Mouse (Mus musculus) CH12.LX (cell line): ENCODE measurements around the gene Cd33. TPM values are rescaled to one million over a fixed set of nuclear protein-coding genes. Genes with fewer than 3 reads are reported as not detected.

Source experiments
- DNase-seq: peaks from one replicate; pipeline ENCODE4 v3.0.0-alpha.2; 2013; ENCODE audit errors: extremely low read depth
- H3K27ac ChIP-seq: 2 replicates; pipeline ENCODE4 v1.5.1; 2012; ENCODE audit warnings: low read depth, mild to moderate bottlenecking, control low read depth, moderate library complexity; ENCODE audit not compliant: insufficient read depth
- H3K27me3 ChIP-seq: replicated peaks from 2 replicates; pipeline ENCODE3; 2012; ENCODE audit warnings: inconsistent platforms
- H3K36me3 ChIP-seq, 2 experiments: replicated peaks in 1 of 2; 2 replicates each; pipeline versions ENCODE3 to v1.6.1; 2012; ENCODE audit warnings: inconsistent platforms in 1 of 2, low read length in 1 of 2, mild to moderate bottlenecking in 1 of 2, mixed read lengths in 1 of 2, moderate library complexity in 1 of 2; ENCODE audit not compliant: control insufficient read depth in 1 of 2, insufficient read depth in 1 of 2
- H3K4me1 ChIP-seq, 2 experiments: 2 replicates each; pipeline ENCODE4 v1.6.1; 2012; ENCODE audit warnings: inconsistent platforms in 1 of 2, moderate library complexity in 1 of 2; ENCODE audit not compliant: insufficient read depth in 2 of 2, control insufficient read depth in 1 of 2
- H3K4me2 ChIP-seq: 2 replicates; pipeline ENCODE4 v1.6.1; 2012; ENCODE audit warnings: low read depth, mild to moderate bottlenecking, control low read depth; ENCODE audit not compliant: poor library complexity, insufficient read depth, severe bottlenecking
- H3K4me3 ChIP-seq, 3 experiments: fragments of 150-350 bp in 1 of 3; sonication (generic) in 1 of 3; replicated peaks in 1 of 3; 2 replicates each; pipeline versions ENCODE3 to v1.5.1; 2011 to 2012; ENCODE audit warnings: low read depth in 2 of 3, low read length in 2 of 3, mild to moderate bottlenecking in 2 of 3, moderate library complexity in 2 of 3, control low read depth in 1 of 3, improper control_type of control experiment in 1 of 3, inconsistent platforms in 1 of 3, mixed read lengths in 1 of 3; ENCODE audit not compliant: poor library complexity in 1 of 3
- H3K79me2 ChIP-seq: replicated peaks from 2 replicates; pipeline ENCODE4 v1.6.1; 2012; ENCODE audit warnings: mild to moderate bottlenecking, moderate library complexity; ENCODE audit not compliant: control insufficient read depth, poor library complexity, insufficient read depth, severe bottlenecking; ENCODE audit errors: extremely low read depth
- H3K9ac ChIP-seq: 2 replicates; pipeline ENCODE4 v1.6.1; 2012; ENCODE audit warnings: low read depth, mild to moderate bottlenecking, control low read depth, moderate library complexity; ENCODE audit not compliant: insufficient read depth
- H3K9me3 ChIP-seq: replicated peaks from 2 replicates; pipeline ENCODE3; 2012; ENCODE audit warnings: low read length, inconsistent platforms, mixed read lengths
- BHLHE40 ChIP-seq: IDR thresholded peaks from 2 replicates; pipeline ENCODE4 v1.6.1; 2011; ENCODE audit warnings: mild to moderate bottlenecking, low read depth, low read length, improper control_type of control experiment
- ETS1 ChIP-seq: conservative IDR thresholded peaks from 2 replicates; pipeline ENCODE4 v1.6.1; 2012; ENCODE audit warnings: low read depth, mild to moderate bottlenecking, inconsistent platforms, low read length, improper control_type of control experiment, moderate library complexity
- JUN ChIP-seq: IDR thresholded peaks from 2 replicates; pipeline ENCODE4 v1.6.1; 2011; ENCODE audit warnings: low read depth, mild to moderate bottlenecking, low read length, improper control_type of control experiment, moderate library complexity; ENCODE audit not compliant: insufficient read depth
- MYC ChIP-seq: IDR thresholded peaks from 2 replicates; pipeline ENCODE4 v1.6.1; 2011; ENCODE audit warnings: low read depth, mild to moderate bottlenecking, improper control_type of control experiment, low read length
- NRF1 ChIP-seq: IDR thresholded peaks from 2 replicates; pipeline ENCODE4 v1.6.1; 2014; ENCODE audit warnings: low read depth, mild to moderate bottlenecking, inconsistent platforms, low read length, improper control_type of control experiment, moderate library complexity
- POLR2A ChIP-seq: IDR thresholded peaks from 2 replicates; pipeline ENCODE4 v1.6.1; 2011; ENCODE audit warnings: low read depth, mild to moderate bottlenecking, improper control_type of control experiment, low read length
- POLR2AphosphoS2 ChIP-seq: IDR thresholded peaks from 2 replicates; pipeline ENCODE4 v1.6.1; 2011; ENCODE audit warnings: low read depth, low read length, improper control_type of control experiment
- RCOR1 ChIP-seq: conservative IDR thresholded peaks from 2 replicates; pipeline ENCODE4 v1.6.1; 2012; ENCODE audit warnings: low read depth, mild to moderate bottlenecking, inconsistent platforms, low read length, improper control_type of control experiment
- SMC3 ChIP-seq: IDR thresholded peaks from 2 replicates; pipeline ENCODE4 v1.6.1; 2011; ENCODE audit warnings: low read depth, low read length, improper control_type of control experiment
- TBP ChIP-seq: conservative IDR thresholded peaks from 2 replicates; pipeline ENCODE4 v1.6.1; 2011; ENCODE audit warnings: low read depth, low read length, improper control_type of control experiment
- TCF12 ChIP-seq: IDR thresholded peaks from 2 replicates; pipeline ENCODE4 v1.6.1; 2014; ENCODE audit warnings: low read depth, mild to moderate bottlenecking, inconsistent platforms, low read length, improper control_type of control experiment
- ZNF384 ChIP-seq: IDR thresholded peaks from 2 replicates; pipeline ENCODE4 v1.6.1; 2012; ENCODE audit warnings: low read depth, low read length, improper control_type of control experiment, inconsistent platforms
- dilution Hi-C: fragments of 300-500 bp; cut with MboI; formaldehyde crosslinking; loops from 2 replicates; pipeline ENCODE4 v1.14.3; 2020; ENCODE audit warnings: low sequenced_read_pairs; ENCODE audit not compliant: extremely low pct_unique_long_range_greater_than_20kb, extremely low pct_ligation_motif_present
- in situ Hi-C: fragments of 300-500 bp; cut with MboI; formaldehyde crosslinking; loops from 3 replicates; pipeline ENCODE4 v1.14.3; 2019; ENCODE audit warnings: low sequenced_read_pairs, low pct_ligation_motif_present, low pct_unique_long_range_greater_than_20kb, mixed read lengths
- polyA plus RNA-seq: library from polyadenylated mRNA; unstranded; fragments of >175 nt; gene quantifications from 2 replicates; pipeline ENCODE4 v1.2.1, GENCODE M21; 2012; ENCODE audit warnings: low read depth; ENCODE audit not compliant: insufficient read length
- total RNA-seq, 2 experiments: library from RNA; depleted of rRNA; stranded (reverse); fragments of 300-350 nt in 1 of 2; fragments of >200 nt in 1 of 2; gene quantifications; 2 replicates each; pipeline ENCODE4 v1.2.3; 2012 to 2014

Gene Cd33
- total and polyA plus RNA-seq, 3 experiments: 0.08 to 0.40 (median 0.09) TPM

DNA sequence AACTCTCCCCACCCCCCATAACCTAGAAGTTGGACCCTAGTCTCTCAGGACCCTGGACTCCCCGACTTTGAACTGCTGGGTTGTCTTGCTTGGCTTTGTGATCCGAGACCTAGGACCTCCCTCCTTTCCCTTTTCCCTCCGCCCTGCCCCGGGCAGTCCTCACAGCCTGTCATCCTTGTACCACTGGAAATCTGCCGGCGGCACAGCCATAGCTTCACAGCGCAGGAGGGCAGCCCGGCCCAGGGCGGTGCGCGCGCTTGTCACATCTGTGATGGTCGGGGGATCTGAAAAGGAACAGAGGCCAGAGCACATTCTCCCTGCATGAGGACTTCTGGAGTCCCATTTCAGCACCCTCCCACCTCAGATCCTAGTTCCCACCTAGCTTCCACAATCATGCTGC, 67.9 kb downstream of the Cd33 start:
- in situ Hi-C loops (loop anchor here (25.0 kb wide), 1 partner anchor 311 kb away; the partner anchor contains the start of genes Klk10, Klk8 and Klk9), dilution Hi-C loops (no loop called here)
- Histone ChIP-seq H3K9me3 (no peaks in the 10 kb centered on the region), H3K4me2 (no peak overlapping the region), H3K79me2 (no peaks in the 10 kb centered on the region), H3K36me3 (no peaks in the 10 kb centered on the region), H3K27me3 (peaks cover 25% of the 10 kb centered on the region), H3K4me1 (peaks cover 15 to 22% of the 10 kb centered on the region in 2 experiments), H3K27ac (no peak overlapping the region), H3K4me3 (no peak overlapping the region), H3K9ac (no peak overlapping the region)
- TF ChIP-seq NRF1 (no peak), TCF12 (no peak), TBP (no peak), ZNF384 (no peak), SMC3 (no peak), POLR2A (no peak), MYC (no peak), RCOR1 (no peak), BHLHE40 (no peak)
- DNase-seq: no peak

DNA sequence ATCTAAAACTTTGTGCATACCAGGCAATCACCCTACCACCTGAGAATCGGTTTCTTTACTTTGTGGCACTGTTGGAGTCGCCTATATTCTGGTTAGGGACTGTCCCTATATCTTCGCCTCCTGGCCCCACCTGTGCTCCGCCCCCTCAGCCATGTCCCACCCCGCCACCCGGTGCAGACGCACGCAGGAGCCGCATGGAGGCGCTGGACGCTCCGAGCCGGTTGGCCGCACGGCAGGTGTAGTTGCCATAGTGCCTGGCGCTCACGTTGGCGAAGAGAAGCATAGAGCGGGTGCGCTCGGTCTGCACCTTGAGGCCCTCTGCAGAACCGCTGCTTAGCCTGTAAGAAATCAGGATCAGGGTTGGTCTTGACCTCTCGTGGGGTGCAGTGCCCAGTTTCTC, 68.5 kb downstream of the Cd33 start:
- dilution Hi-C loops: no loop called here
- DNase-seq: no peak
- Histone ChIP-seq H3K9ac (no peak overlapping the region), H3K27me3 (peaks cover 21% of the 10 kb centered on the region), H3K36me3 (no peaks in the 10 kb centered on the region), H3K4me3 (no peak overlapping the region), H3K79me2 (no peaks in the 10 kb centered on the region), H3K9me3 (no peaks in the 10 kb centered on the region), H3K4me1 (peaks cover 13 to 22% of the 10 kb centered on the region in 2 experiments), H3K4me2 (no peak overlapping the region), H3K27ac (no peak overlapping the region)
- TF ChIP-seq POLR2A (no peak), JUN (no peak), POLR2AphosphoS2 (no peak), ETS1 (no peak)
- in situ Hi-C loops: loop anchor here (25.0 kb wide), 1 partner anchor 312 kb away; the partner anchor contains the start of genes Klk10, Klk8 and Klk9

Other genes starting within 250 kb of the Cd33 start
Only the 20 nearest of the 23 such genes appear.
- gene Siglecf, start 193.1 kb downstream of the Cd33 start, total RNA-seq (2012; rRNA removed): 0.25 and 0.34 TPM in 2 replicates
- gene Siglecf, start 193.1 kb downstream of the Cd33 start, total RNA-seq (2014; rRNA removed): 0.66 and 0.77 TPM in 2 replicates
- gene Siglecf, start 193.1 kb downstream of the Cd33 start, polyA plus RNA-seq: 1.3 and 1.7 TPM in 2 replicates
- 28.9 and 29.7 TPM in 2 replicates for gene Siglecg, start 136.2 kb downstream of the Cd33 start, total RNA-seq (2012; rRNA removed)
- 31.2 and 34.4 TPM in 2 replicates for gene Siglecg, start 136.2 kb downstream of the Cd33 start, total RNA-seq (2014; rRNA removed)
- gene Siglecg, start 136.2 kb downstream of the Cd33 start, polyA plus RNA-seq: 48.5 and 58.2 TPM in 2 replicates
- not detected in 2 replicates for gene Lim2, start 116.8 kb downstream of the Cd33 start, total RNA-seq (2012; rRNA removed)
- gene Lim2, start 116.8 kb downstream of the Cd33 start, total RNA-seq (2014; rRNA removed): not detected in 2 replicates
- gene Lim2, start 116.8 kb downstream of the Cd33 start, polyA plus RNA-seq: 0.10 TPM in 1 of 2 replicates, not detected in the other
- gene Nkg7, start 107.4 kb downstream of the Cd33 start, total RNA-seq (2012; rRNA removed): 0.25 TPM in 1 of 2 replicates, not detected in the other
- not detected in 2 replicates for gene Nkg7, start 107.4 kb downstream of the Cd33 start, total RNA-seq (2014; rRNA removed)
- gene Nkg7, start 107.4 kb downstream of the Cd33 start, polyA plus RNA-seq: not detected in 2 replicates
- gene Cldnd2, start 103.6 kb downstream of the Cd33 start, total RNA-seq (2012; rRNA removed): not detected in 2 replicates
- gene Cldnd2, start 103.6 kb downstream of the Cd33 start, total RNA-seq (2014; rRNA removed): not detected in 2 replicates
- not detected in 2 replicates for gene Cldnd2, start 103.6 kb downstream of the Cd33 start, polyA plus RNA-seq
- gene Etfb, start 100.3 kb downstream of the Cd33 start, total RNA-seq (2012; rRNA removed): 186 and 201 TPM in 2 replicates
- 147 and 157 TPM in 2 replicates for gene Etfb, start 100.3 kb downstream of the Cd33 start, total RNA-seq (2014; rRNA removed)
- 201 and 248 TPM in 2 replicates for gene Etfb, start 100.3 kb downstream of the Cd33 start, polyA plus RNA-seq
- not detected in 2 replicates for gene Gm45233, start 100.3 kb downstream of the Cd33 start, total RNA-seq (2012; rRNA removed)
- gene Gm45233, start 100.3 kb downstream of the Cd33 start, total RNA-seq (2014; rRNA removed): 0.39 TPM in 1 of 2 replicates, not detected in the other
- 0.66 TPM in 1 of 2 replicates, not detected in the other for gene Gm45233, start 100.3 kb downstream of the Cd33 start, polyA plus RNA-seq
- gene Vsig10l, start 81.3 kb downstream of the Cd33 start, total RNA-seq (2012; rRNA removed): 0.17 TPM in 2 replicates
- gene Vsig10l, start 81.3 kb downstream of the Cd33 start, total RNA-seq (2014; rRNA removed): 0.12 TPM in 2 replicates
- gene Vsig10l, start 81.3 kb downstream of the Cd33 start, polyA plus RNA-seq: 0.99 and 1.8 TPM in 2 replicates
- gene Iglon5, start 54.4 kb downstream of the Cd33 start, total RNA-seq (2012; rRNA removed): not detected in 2 replicates
- gene Iglon5, start 54.4 kb downstream of the Cd33 start, total RNA-seq (2014; rRNA removed): not detected in 2 replicates
- gene Iglon5, start 54.4 kb downstream of the Cd33 start, polyA plus RNA-seq: not detected in 2 replicates
- not detected in 2 replicates for gene 4931406B18Rik, start 38.5 kb downstream of the Cd33 start, total RNA-seq (2012; rRNA removed)
- not detected in 2 replicates for gene 4931406B18Rik, start 38.5 kb downstream of the Cd33 start, total RNA-seq (2014; rRNA removed)
- gene 4931406B18Rik, start 38.5 kb downstream of the Cd33 start, polyA plus RNA-seq: not detected in 2 replicates
- gene Zfp658, start 17.8 kb upstream of the Cd33 start, total RNA-seq (2012; rRNA removed): 2.5 and 2.9 TPM in 2 replicates
- gene Zfp658, start 17.8 kb upstream of the Cd33 start, total RNA-seq (2014; rRNA removed): 3.3 and 3.4 TPM in 2 replicates
- 2.0 and 2.3 TPM in 2 replicates for gene Zfp658, start 17.8 kb upstream of the Cd33 start, polyA plus RNA-seq
- gene Zfp719, start 35.2 kb upstream of the Cd33 start, total RNA-seq (2012; rRNA removed): 5.8 and 6.6 TPM in 2 replicates
- gene Zfp719, start 35.2 kb upstream of the Cd33 start, total RNA-seq (2014; rRNA removed): 8.6 and 9.8 TPM in 2 replicates
- 3.5 and 5.8 TPM in 2 replicates for gene Zfp719, start 35.2 kb upstream of the Cd33 start, polyA plus RNA-seq
- not detected in 2 replicates for gene Zfp819, start 62.7 kb upstream of the Cd33 start, total RNA-seq (2012; rRNA removed)
- gene Zfp819, start 62.7 kb upstream of the Cd33 start, total RNA-seq (2014; rRNA removed): not detected in 2 replicates
- not detected in 2 replicates for gene Zfp819, start 62.7 kb upstream of the Cd33 start, polyA plus RNA-seq
- not detected in 2 replicates for gene Ceacam18, start 90.3 kb upstream of the Cd33 start, total RNA-seq (2012; rRNA removed)
- not detected in 2 replicates for gene Ceacam18, start 90.3 kb upstream of the Cd33 start, total RNA-seq (2014; rRNA removed)
- gene Ceacam18, start 90.3 kb upstream of the Cd33 start, polyA plus RNA-seq: not detected in 2 replicates
- gene Siglece, start 115.7 kb upstream of the Cd33 start, total RNA-seq (2012; rRNA removed): not detected in 2 replicates
- gene Siglece, start 115.7 kb upstream of the Cd33 start, total RNA-seq (2014; rRNA removed): 0.14 TPM in 1 of 2 replicates, not detected in the other
- 0.14 and 0.23 TPM in 2 replicates for gene Siglece, start 115.7 kb upstream of the Cd33 start, polyA plus RNA-seq
- 6.9 and 7.8 TPM in 2 replicates for gene Ctu1, start 127.6 kb upstream of the Cd33 start, total RNA-seq (2012; rRNA removed)
- gene Ctu1, start 127.6 kb upstream of the Cd33 start, total RNA-seq (2014; rRNA removed): 7.2 TPM in 2 replicates
- gene Ctu1, start 127.6 kb upstream of the Cd33 start, polyA plus RNA-seq: 5.3 and 5.5 TPM in 2 replicates
- not detected in 2 replicates for gene Klk14, start 146.0 kb upstream of the Cd33 start, total RNA-seq (2012; rRNA removed)
- not detected in 2 replicates for gene Klk14, start 146.0 kb upstream of the Cd33 start, total RNA-seq (2014; rRNA removed)
- not detected in 2 replicates for gene Klk14, start 146.0 kb upstream of the Cd33 start, polyA plus RNA-seq
- gene Klk13, start 168.1 kb upstream of the Cd33 start, total RNA-seq (2012; rRNA removed): not detected in 2 replicates
- gene Klk13, start 168.1 kb upstream of the Cd33 start, total RNA-seq (2014; rRNA removed): not detected in 2 replicates
- not detected in 2 replicates for gene Klk13, start 168.1 kb upstream of the Cd33 start, polyA plus RNA-seq
- gene Klk12, start 224.5 kb upstream of the Cd33 start, total RNA-seq (2012; rRNA removed): not detected in 2 replicates
- gene Klk12, start 224.5 kb upstream of the Cd33 start, total RNA-seq (2014; rRNA removed): not detected in 2 replicates
- not detected in 2 replicates for gene Klk12, start 224.5 kb upstream of the Cd33 start, polyA plus RNA-seq
- gene Klk11, start 230.2 kb upstream of the Cd33 start, total RNA-seq (2012; rRNA removed): not detected in 2 replicates
- gene Klk11, start 230.2 kb upstream of the Cd33 start, total RNA-seq (2014; rRNA removed): not detected in 2 replicates
- gene Klk11, start 230.2 kb upstream of the Cd33 start, polyA plus RNA-seq: not detected in 2 replicates